In the genomic region with DNA sequence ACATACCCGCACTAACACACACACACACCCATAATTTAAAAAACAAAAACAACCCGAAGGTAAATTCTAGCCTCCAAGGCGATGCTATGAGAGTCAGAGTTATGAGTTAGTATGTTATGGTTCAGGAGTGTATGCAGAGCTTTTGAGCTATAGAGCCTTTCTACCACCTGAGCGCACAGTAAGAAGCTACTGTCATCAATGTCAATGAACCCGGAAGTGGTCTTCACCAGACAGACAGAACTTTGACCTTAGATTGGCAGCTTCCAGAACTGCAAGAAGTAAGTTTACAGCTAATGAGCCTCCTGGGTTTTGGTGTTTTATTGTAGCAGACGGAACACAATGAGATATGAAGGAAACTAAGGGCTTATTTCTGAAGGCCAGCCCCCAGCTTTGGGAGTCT, we compare ENCODE assay signal across 21 mouse cellular contexts. TPM values are rescaled to one million over a fixed set of nuclear protein-coding genes. Genes with fewer than 3 reads are reported as not detected.
A peak's percentile ranks its signal among the peaks of the same experiment; 100 is the strongest.
DNase-seq lines count a peak whose midpoint lies in the region; ATAC-seq and TF ChIP-seq lines count a peak whose summit lies in the region.
"Had no signal": no experiment of that assay in that cellular context is flagged by ENCODE, and none has a peak within 500 bp of the region (broad histone marks: within the 10 kb centered on the region; RNA-seq: fewer than 3 reads in every experiment).

No protein-coding gene starts in this region.

- 0 out of 2 replicates have a peak, but pooled peaks have one; percentile 37 for ATAC-seq in intestine, embryonic 15.5 days
- ATAC-seq in intestine, embryonic 16.5 days: peak; percentile 73
- ATAC-seq in intestine, postnatal 0 days: peak; percentile 82
- no peak for ATAC-seq in midbrain, embryonic 15.5 days (replicated peaks)
- ATAC-seq in kidney, embryonic 16.5 days (ENCODE audit: low FRiP score, low TSS enrichment): no peak
- ATAC-seq: activated CD4-positive, CD25-positive, alpha-beta regulatory T cell, adult 4 months; CD4-positive, CD25-positive, alpha-beta regulatory T cell, adult 4 months; Patski had no signal

- no peaks in the 10 kb centered on the region for H3K27me3 ChIP-seq in intestine, embryonic 15.5 days (replicated peaks)
- no peaks in the 10 kb centered on the region for H3K27me3 ChIP-seq in intestine, embryonic 16.5 days (replicated peaks; ENCODE audit: control insufficient read depth, insufficient read depth, low read length)
- no peaks in the 10 kb centered on the region for H3K27me3 ChIP-seq in intestine, postnatal 0 days (replicated peaks; ENCODE audit: control insufficient read depth, insufficient read depth, low read length)
- H3K27me3 ChIP-seq in midbrain, embryonic 15.5 days (replicated peaks): no peaks in the 10 kb centered on the region
- no peaks in the 10 kb centered on the region for H3K27me3 ChIP-seq in kidney, embryonic 16.5 days (ENCODE audit: insufficient read depth, low read length)
- H3K27me3 ChIP-seq: CH12.LX, Patski had no signal

- no peak overlapping the region for H3K4me2 ChIP-seq in intestine, embryonic 15.5 days (replicated peaks)
- H3K4me2 ChIP-seq in intestine, embryonic 16.5 days (ENCODE audit: low read depth, low read length): no peak overlapping the region
- H3K4me2 ChIP-seq in intestine, postnatal 0 days (replicated peaks; ENCODE audit: low read depth): no peak overlapping the region
- H3K4me2 ChIP-seq in midbrain, embryonic 15.5 days: no peak overlapping the region
- H3K4me2 ChIP-seq in kidney, embryonic 16.5 days (replicated peaks; ENCODE audit: low read depth, low read length): no peak overlapping the region

- WGBS in intestine, embryonic 15.5 days: 81% methylated on average over 6 of the region's 6 CpGs
- WGBS in intestine, embryonic 16.5 days: 79% methylated on average over 6 of the region's 6 CpGs
- 60% methylated on average over 6 of the region's 6 CpGs for WGBS in intestine, postnatal 0 days
- WGBS in midbrain, embryonic 15.5 days: 94% methylated on average over 6 of the region's 6 CpGs
- WGBS in kidney, embryonic 16.5 days: 81% methylated on average over 6 of the region's 6 CpGs

- no peaks in the 10 kb centered on the region for H3K36me3 ChIP-seq in intestine, embryonic 15.5 days
- H3K36me3 ChIP-seq in intestine, embryonic 16.5 days (ENCODE audit: control insufficient read depth, insufficient read depth, low read length): no peaks in the 10 kb centered on the region
- H3K36me3 ChIP-seq in intestine, postnatal 0 days (ENCODE audit: control insufficient read depth, insufficient read depth): no peaks in the 10 kb centered on the region
- H3K36me3 ChIP-seq in midbrain, embryonic 15.5 days (replicated peaks): no peaks in the 10 kb centered on the region
- no peaks in the 10 kb centered on the region for H3K36me3 ChIP-seq in kidney, embryonic 16.5 days (ENCODE audit: insufficient read depth, low read length)
- H3K36me3 ChIP-seq: G1E had no signal

- H3K27ac ChIP-seq in intestine, embryonic 15.5 days: no peak overlapping the region
- peak overlapping the region; percentile 38; the same call in 1 of the 2 replicates for H3K27ac ChIP-seq in intestine, embryonic 16.5 days (ENCODE audit: low read length)
- H3K27ac ChIP-seq in intestine, postnatal 0 days (ENCODE audit: low read depth, low read length): peak overlapping the region; percentile 84
- H3K27ac ChIP-seq in midbrain, embryonic 15.5 days: no peak overlapping the region
- H3K27ac ChIP-seq in kidney, embryonic 16.5 days (ENCODE audit: low read length): no peak overlapping the region

- H3K9me3 ChIP-seq in intestine, embryonic 15.5 days: no peaks in the 10 kb centered on the region
- no peaks in the 10 kb centered on the region for H3K9me3 ChIP-seq in intestine, embryonic 16.5 days (ENCODE audit: control insufficient read depth, low read length)
- H3K9me3 ChIP-seq in intestine, postnatal 0 days (ENCODE audit: control insufficient read depth): no peaks in the 10 kb centered on the region
- H3K9me3 ChIP-seq in midbrain, embryonic 15.5 days: no peaks in the 10 kb centered on the region
- H3K9me3 ChIP-seq in kidney, embryonic 16.5 days (ENCODE audit: low read length): no peaks in the 10 kb centered on the region
- H3K9me3 ChIP-seq: G1E had no signal

- 0 out of 2 replicates have a peak, but pooled peaks cover 11% of the 10 kb centered on the region for H3K4me1 ChIP-seq in intestine, embryonic 15.5 days (replicated peaks)
- peaks cover 5% of the 10 kb centered on the region; the same call in 1 of the 2 replicates for H3K4me1 ChIP-seq in intestine, embryonic 16.5 days (ENCODE audit: control insufficient read depth, insufficient read depth, low read length)
- H3K4me1 ChIP-seq in intestine, postnatal 0 days (replicated peaks; ENCODE audit: control insufficient read depth, insufficient read depth, low read length): peaks cover 5% of the 10 kb centered on the region; the same call in 1 of the 2 replicates
- H3K4me1 ChIP-seq in midbrain, embryonic 15.5 days: peaks cover 5% of the 10 kb centered on the region; the same call in 1 of the 2 replicates
- peaks cover 29% of the 10 kb centered on the region for H3K4me1 ChIP-seq in kidney, embryonic 16.5 days (ENCODE audit: insufficient read depth, low read length)

- TF ChIP-seq CTCF in intestine, postnatal 0 days (IDR thresholded peaks at IDR 0.05; ENCODE audit: low read depth): no peak

- DNase-seq in right cerebral cortex, adult 2 months (ENCODE audit: low spot score in 2 of 2): no peak
- DNase-seq: adrenal gland, adult 2 months; adrenal gland, adult 8-10 months; adrenal gland, postnatal 10 days; adrenal gland, postnatal 14 days; adrenal gland, postnatal 25 days; adrenal gland, postnatal 36 days; B cell, adult 2 months; cerebellum, adult 11 months; cerebellum, adult 11-12 months; cerebellum, adult 18-20 months had no signal

- H3K9ac ChIP-seq in intestine, embryonic 15.5 days: no peak overlapping the region
- no peak overlapping the region for H3K9ac ChIP-seq in intestine, embryonic 16.5 days (ENCODE audit: low read depth, low read length)
- H3K9ac ChIP-seq in intestine, postnatal 0 days (ENCODE audit: low read depth, low read length): no peak overlapping the region
- H3K9ac ChIP-seq in midbrain, embryonic 15.5 days: no peak overlapping the region
- H3K9ac ChIP-seq in kidney, embryonic 16.5 days (replicated peaks; ENCODE audit: low read length): no peak overlapping the region

- H3K4me3 ChIP-seq in intestine, embryonic 15.5 days (replicated peaks): no peak overlapping the region
- no peak overlapping the region for H3K4me3 ChIP-seq in intestine, embryonic 16.5 days (ENCODE audit: low read length)
- no peak overlapping the region for H3K4me3 ChIP-seq in intestine, postnatal 0 days (ENCODE audit: low read depth, low read length)
- H3K4me3 ChIP-seq in midbrain, embryonic 15.5 days: no peak overlapping the region
- no peak overlapping the region for H3K4me3 ChIP-seq in kidney, embryonic 16.5 days (ENCODE audit: low read length)

RNA-seq across cellular contexts. Expression of a gene that starts 55.8 kb away (rescaled TPM):
- polyA plus RNA-seq in intestine, embryonic 15.5 days (2015; fragmentation: Nextera tagmentation; extraction: Ambion mirVana): 9.1 and 10.0 TPM in 2 replicates
- polyA plus RNA-seq in intestine, embryonic 16.5 days (2015; fragmentation: Nextera tagmentation; extraction: Ambion mirVana): 7.2 and 8.4 TPM in 2 replicates
- polyA plus RNA-seq in intestine, postnatal 0 days (2015; fragmentation: Nextera tagmentation; extraction: Ambion mirVana): 2.9 and 3.1 TPM in 2 replicates
- polyA plus RNA-seq in midbrain, embryonic 15.5 days (2015; fragmentation: Nextera tagmentation; extraction: Ambion mirVana): 88.4 and 96.0 TPM in 2 replicates
- polyA plus RNA-seq in kidney, embryonic 16.5 days (2015; fragmentation: Nextera tagmentation; extraction: Ambion mirVana): 16.8 and 19.7 TPM in 2 replicates

Comparison
In these comparisons a context has a peak if more than half of its experiments do, and no peak if none do; other contexts are left out.
1. H3K27ac ChIP-seq: peak in intestine, embryonic 16.5 days (single experiment) and intestine, postnatal 0 days (single experiment); none in intestine, embryonic 15.5 days (single experiment), midbrain, embryonic 15.5 days (single experiment) and kidney, embryonic 16.5 days (single experiment).
2. ATAC-seq: peak in intestine, embryonic 15.5 days (single experiment), intestine, embryonic 16.5 days (single experiment) and intestine, postnatal 0 days (single experiment); none in midbrain, embryonic 15.5 days (single experiment) and kidney, embryonic 16.5 days (single experiment).